Mouse (Mus musculus) brain, embryonic 14.5 days (tissue): ENCODE measurements around the gene Gm21987.

Experiments used
- CTCF ChIP-seq: fragments of 200-500 bp; IDR thresholded peaks from 2 replicates; pipeline ENCODE4 v1.5.1; 2012; ENCODE audit warnings: inconsistent platforms, mild to moderate bottlenecking, moderate library complexity, borderline replicate concordance; ENCODE audit not compliant: insufficient read depth, insufficient read length; ENCODE audit errors: extremely low read depth
- POLR2A ChIP-seq: fragments of 200-500 bp; IDR thresholded peaks from 2 replicates; pipeline ENCODE4 v1.6.1; 2012; ENCODE audit warnings: mild to moderate bottlenecking, inconsistent platforms, borderline replicate concordance; ENCODE audit not compliant: poor library complexity, insufficient read depth, insufficient read length, severe bottlenecking; ENCODE audit errors: extremely low read depth

- TF ChIP-seq CTCF (no peak), POLR2A (no peak)
These were observed 38.4 kb downstream of the Gm21987 start for GRCm38 (mm10) chr16:38385184-38385634.
